Mouse (Mus musculus): ENCODE results near the gene Tspear.

GRCm38 (mm10) chr10:77900126-77900525 lies 213.8 kb downstream of the Tspear start:
- TF ChIP-seq POLR2A (IDR thresholded peaks at IDR 0.05; ENCODE audit: insufficient read length, low read depth) (no peak), USF1 (IDR thresholded peaks at IDR 0.05; ENCODE audit: low read depth) (no peak), TCF12 (IDR thresholded peaks at IDR 0.05; ENCODE audit: insufficient read depth, poor library complexity, severe bottlenecking) (no peak), E2F4 (IDR thresholded peaks at IDR 0.05; ENCODE audit: insufficient read depth) (no peak), MAX (IDR thresholded peaks at IDR 0.05; ENCODE audit: low read depth) (no peak), MYOG (IDR thresholded peaks at IDR 0.05; ENCODE audit: control insufficient read depth in 1 of 3, insufficient read depth in 1 of 3, insufficient read length in 2 of 3, low read depth in 2 of 3) (no peak), TCF3 (IDR thresholded peaks at IDR 0.05; ENCODE audit: insufficient read length, low read depth) (no peak), MYOD1 (IDR thresholded peaks at IDR 0.05; ENCODE audit: control insufficient read depth in 1 of 3, insufficient read length in 2 of 3, low read depth in 2 of 3) (no peak), POLR2AphosphoS2 (IDR thresholded peaks at IDR 0.05; ENCODE audit: insufficient read length, low read depth) (no peak), REST (IDR thresholded peaks at IDR 0.05; ENCODE audit: insufficient read depth, insufficient read length) (no peak)

Measured in myocyte (in vitro differentiated cells).